Mouse (Mus musculus): ENCODE measurements at regions not wholly inside any gene's neighbourhood (a gene's known extent, or its start where the extent isn't known, plus 50 kb on each side); places are given as distances from the start of the nearest gene placed in this dataset.

DNA sequence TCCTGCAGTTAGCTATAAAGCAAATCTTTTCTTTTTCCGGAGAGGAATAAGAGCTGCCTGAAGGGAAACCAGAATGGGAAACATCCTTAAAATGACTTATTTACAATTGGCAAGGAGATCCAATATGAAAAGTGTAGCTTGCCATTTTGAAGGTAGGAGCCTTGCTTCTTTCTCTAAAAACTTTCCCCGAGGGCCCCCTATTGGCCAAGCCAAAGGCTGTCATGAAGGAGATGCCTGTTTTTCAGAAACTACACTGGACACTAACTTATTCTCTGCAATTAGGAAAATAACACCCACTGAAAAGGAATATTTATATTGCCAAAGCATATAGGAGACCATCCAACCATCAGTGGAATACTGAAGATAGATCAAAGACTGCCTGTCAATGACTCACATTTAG, 312.8 kb upstream of the Thrb start:
- H3K9me3 ChIP-seq (ENCODE audit: low read length): no peaks in the 10 kb centered on the region
- H3K36me3 ChIP-seq (ENCODE audit: insufficient read depth, low read length): no peaks in the 10 kb centered on the region
- H3K27me3 ChIP-seq (ENCODE audit: insufficient read depth, low read length): no peaks in the 10 kb centered on the region
- no peak overlapping the region for H3K4me2 ChIP-seq (ENCODE audit: low read depth, low read length)
- ATAC-seq (no peak), DNase-seq (ENCODE audit: low spot score) (no peak)
- no peak overlapping the region for H3K27ac ChIP-seq
- H3K9ac ChIP-seq (replicated peaks; ENCODE audit: low read length): no peak overlapping the region
- no peak for TF ChIP-seq CTCF (IDR thresholded peaks at IDR 0.05; ENCODE audit: low read depth)
- 82% methylated on average over 2 of the region's 2 CpGs for WGBS
- H3K4me3 ChIP-seq (ENCODE audit: low read length): no peak overlapping the region
- no peaks in the 10 kb centered on the region for H3K4me1 ChIP-seq (ENCODE audit: insufficient read depth, low read length)

DNA sequence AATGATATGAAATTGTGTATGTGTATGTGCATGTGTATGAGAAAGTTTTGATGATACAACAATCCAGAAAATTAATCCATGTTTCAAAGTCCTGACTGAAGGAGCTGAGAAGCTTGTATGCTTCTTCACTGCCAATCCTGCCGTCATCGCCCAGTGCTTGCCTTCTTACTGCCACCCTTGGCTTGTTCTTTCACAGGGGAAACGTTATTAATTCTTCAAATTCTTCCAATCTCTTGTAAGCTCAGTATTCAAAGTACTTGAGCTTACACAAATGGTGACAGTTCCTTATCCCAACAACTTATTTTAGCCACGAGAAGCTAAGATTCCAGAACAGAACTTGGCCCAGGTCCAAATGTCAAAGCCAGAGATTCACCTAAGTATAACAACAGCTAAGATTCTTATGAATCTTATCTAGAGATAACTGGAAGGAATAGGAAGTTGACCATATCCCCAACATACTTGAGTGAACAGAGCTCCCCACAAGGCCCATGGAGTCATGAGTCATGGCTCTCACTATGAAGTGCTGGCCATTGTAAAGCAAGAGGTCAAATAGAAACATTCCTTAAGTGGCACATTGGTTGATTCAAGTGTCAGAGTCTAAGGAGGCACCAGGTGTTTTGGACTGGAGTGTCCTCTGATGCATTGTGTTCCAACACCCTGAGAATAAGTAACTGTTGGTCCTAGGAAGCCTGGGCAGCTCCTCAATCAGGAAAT, 307.6 kb upstream of the Thrb start:
- TF ChIP-seq CTCF (IDR thresholded peaks at IDR 0.05; ENCODE audit: low read depth): no peak
- H3K4me2 ChIP-seq (ENCODE audit: low read depth, low read length): no peak overlapping the region
- 74% methylated on average over 4 of the region's 4 CpGs for WGBS
- no peaks in the 10 kb centered on the region for H3K4me1 ChIP-seq (ENCODE audit: insufficient read depth, low read length)
- H3K27ac ChIP-seq: no peak overlapping the region
- no peak overlapping the region for H3K9ac ChIP-seq (replicated peaks; ENCODE audit: low read length)
- DNase-seq (ENCODE audit: low spot score): no peak
- no peaks in the 10 kb centered on the region for H3K36me3 ChIP-seq (ENCODE audit: insufficient read depth, low read length)
- no peaks in the 10 kb centered on the region for H3K9me3 ChIP-seq (ENCODE audit: low read length)
- no peak overlapping the region for H3K4me3 ChIP-seq (ENCODE audit: low read length)
- no peak for ATAC-seq
- H3K27me3 ChIP-seq (ENCODE audit: insufficient read depth, low read length): no peaks in the 10 kb centered on the region

DNA sequence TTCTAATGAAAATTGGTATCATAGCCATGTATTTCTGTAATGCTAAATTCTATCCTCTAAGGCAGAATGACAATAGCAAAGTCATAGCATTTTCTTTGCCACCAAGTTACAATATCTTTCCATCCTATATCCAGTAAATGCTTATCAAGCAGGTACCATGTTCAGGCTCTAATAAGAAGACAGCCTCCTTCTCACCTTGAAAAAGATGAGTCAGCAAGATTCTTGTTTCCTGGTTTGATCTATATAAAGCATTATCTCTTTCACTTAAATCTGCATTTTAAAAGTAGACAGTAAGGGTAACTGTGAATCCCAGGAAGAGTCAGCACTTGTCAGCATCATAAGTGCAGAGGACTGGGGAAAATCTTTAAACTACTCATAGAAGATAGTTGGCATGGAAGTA, 298.2 kb upstream of the Thrb start:
- no peak overlapping the region for H3K4me3 ChIP-seq (ENCODE audit: low read length)
- ATAC-seq: no peak
- no peak for DNase-seq (ENCODE audit: low spot score)
- no peak overlapping the region for H3K27ac ChIP-seq
- H3K4me2 ChIP-seq (ENCODE audit: low read depth, low read length): no peak overlapping the region
- H3K9me3 ChIP-seq (ENCODE audit: low read length): no peaks in the 10 kb centered on the region
- no peaks in the 10 kb centered on the region for H3K4me1 ChIP-seq (ENCODE audit: insufficient read depth, low read length)
- no peak overlapping the region for H3K9ac ChIP-seq (replicated peaks; ENCODE audit: low read length)
- H3K27me3 ChIP-seq (ENCODE audit: insufficient read depth, low read length): no peaks in the 10 kb centered on the region
- no peaks in the 10 kb centered on the region for H3K36me3 ChIP-seq (ENCODE audit: insufficient read depth, low read length)
- TF ChIP-seq CTCF (IDR thresholded peaks at IDR 0.05; ENCODE audit: low read depth): no peak

DNA sequence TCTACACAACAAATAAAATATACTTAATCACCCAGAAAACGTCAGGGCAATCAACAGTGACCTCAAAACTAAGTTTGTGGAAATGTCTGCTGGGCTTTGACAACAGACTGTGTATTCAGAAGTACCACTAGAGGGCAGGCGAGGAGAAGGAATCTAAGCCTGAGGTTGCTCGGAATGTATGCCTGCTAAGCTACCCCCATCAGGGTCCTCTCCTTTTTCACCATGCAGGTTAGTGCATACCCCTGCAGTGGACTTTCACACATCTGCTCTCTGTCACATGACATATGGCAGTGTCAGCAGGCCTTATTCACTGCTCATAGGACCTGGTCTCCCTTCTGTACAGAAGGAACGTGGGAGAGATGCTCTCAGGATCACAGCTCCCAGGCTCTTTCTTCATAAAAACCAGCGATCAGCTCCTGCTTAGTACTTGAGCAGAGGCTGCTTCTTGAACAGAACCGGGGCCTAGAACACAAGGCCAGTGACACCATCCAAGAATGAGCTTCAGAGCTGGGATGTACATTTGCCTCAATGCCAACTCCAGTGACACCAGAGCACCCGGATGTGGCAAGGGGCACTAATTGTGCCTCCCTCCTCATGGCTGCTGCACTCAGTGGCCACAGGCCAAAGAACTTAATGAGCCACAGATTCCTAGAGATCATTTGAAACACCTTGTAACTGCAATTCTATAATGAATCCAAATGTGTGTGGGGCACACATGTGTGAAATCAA, 257.1 kb upstream of the Thrb start:
- no peaks in the 10 kb centered on the region for H3K9me3 ChIP-seq (ENCODE audit: low read length)
- DNase-seq (ENCODE audit: low spot score): peak; percentile 89
- no peak overlapping the region for H3K4me2 ChIP-seq (ENCODE audit: low read depth, low read length)
- H3K4me1 ChIP-seq (ENCODE audit: insufficient read depth, low read length): no peaks in the 10 kb centered on the region
- H3K27me3 ChIP-seq (ENCODE audit: insufficient read depth, low read length): no peaks in the 10 kb centered on the region
- peak; percentile 86 for ATAC-seq
- no peaks in the 10 kb centered on the region for H3K36me3 ChIP-seq (ENCODE audit: insufficient read depth, low read length)
- peak; percentile 91 for TF ChIP-seq CTCF (IDR thresholded peaks at IDR 0.05; ENCODE audit: low read depth)
- no peak overlapping the region for H3K4me3 ChIP-seq (ENCODE audit: low read length)
- H3K27ac ChIP-seq: no peak overlapping the region
- no peak overlapping the region for H3K9ac ChIP-seq (replicated peaks; ENCODE audit: low read length)
- WGBS: 36% methylated on average over 7 of the region's 7 CpGs

DNA sequence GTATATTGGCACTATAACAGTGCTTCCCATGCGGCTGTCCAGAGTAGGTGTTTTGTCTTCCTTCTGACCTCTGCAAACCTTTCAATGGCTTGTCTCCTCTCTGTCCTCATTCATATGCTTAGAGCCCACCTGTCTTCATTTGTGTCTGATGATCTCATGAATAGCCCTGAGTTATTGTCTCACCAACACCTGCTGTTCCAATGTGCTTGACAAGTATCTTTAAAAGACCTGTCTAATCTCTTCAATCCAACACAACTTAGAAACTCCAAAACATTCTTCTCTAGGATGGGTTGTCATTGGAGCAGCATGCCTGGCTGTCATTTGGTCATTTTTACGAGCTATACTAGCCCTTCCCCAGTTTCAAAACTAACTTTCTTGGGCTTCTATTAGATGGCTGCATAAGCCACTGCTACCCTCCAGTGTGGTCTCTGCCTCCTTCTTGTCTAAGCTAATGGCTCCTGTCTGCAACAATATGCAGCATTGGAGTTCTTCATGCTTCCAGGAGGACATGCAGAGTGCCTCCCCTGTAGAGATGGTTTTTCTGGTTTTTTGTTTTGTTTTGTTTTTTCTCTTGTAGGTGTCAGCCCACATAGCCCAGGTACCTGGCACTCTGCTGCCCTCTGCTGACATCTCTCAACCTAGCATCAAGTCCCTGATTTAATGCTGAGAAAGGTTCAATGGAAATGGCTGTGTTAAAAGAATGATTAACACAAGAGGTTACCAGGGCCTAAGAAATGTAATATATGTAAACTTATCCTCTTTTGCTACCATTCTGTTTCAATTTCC, 254.3 kb upstream of the Thrb start:
- peak; percentile 80 for TF ChIP-seq CTCF (IDR thresholded peaks at IDR 0.05; ENCODE audit: low read depth)
- H3K4me3 ChIP-seq (ENCODE audit: low read length): no peak overlapping the region
- no peaks in the 10 kb centered on the region for H3K4me1 ChIP-seq (ENCODE audit: insufficient read depth, low read length)
- peak; percentile 63; the same call in 1 of the 2 replicates for ATAC-seq
- peak; percentile 76 for DNase-seq (ENCODE audit: low spot score)
- WGBS: 67% methylated on average over 2 of the region's 2 CpGs
- H3K9me3 ChIP-seq (ENCODE audit: low read length): no peaks in the 10 kb centered on the region
- H3K27me3 ChIP-seq (ENCODE audit: insufficient read depth, low read length): no peaks in the 10 kb centered on the region
- H3K4me2 ChIP-seq (ENCODE audit: low read depth, low read length): no peak overlapping the region
- H3K36me3 ChIP-seq (ENCODE audit: insufficient read depth, low read length): no peaks in the 10 kb centered on the region
- H3K9ac ChIP-seq (replicated peaks; ENCODE audit: low read length): no peak overlapping the region
- H3K27ac ChIP-seq: no peak overlapping the region

DNA sequence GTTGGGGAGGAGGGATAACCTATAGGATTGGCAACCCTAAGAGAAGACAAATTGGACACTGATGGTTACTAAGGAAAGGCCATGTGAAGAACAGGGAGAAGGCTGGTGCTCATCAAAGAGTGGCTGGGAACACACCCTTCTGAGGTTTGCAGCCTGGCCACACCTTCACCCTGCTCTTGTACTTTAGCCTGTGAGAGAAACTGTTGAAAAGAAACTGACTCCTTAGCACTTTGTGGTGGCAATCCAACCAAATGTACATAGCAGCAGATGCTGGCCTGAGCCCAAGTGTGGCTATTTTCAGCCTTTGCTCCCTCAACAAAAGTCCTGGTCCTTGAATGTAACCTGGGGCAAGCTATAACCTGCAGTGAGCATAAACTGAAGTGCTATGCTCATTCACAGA, 253.2 kb upstream of the Thrb start:
- H3K27me3 ChIP-seq (ENCODE audit: insufficient read depth, low read length): no peaks in the 10 kb centered on the region
- DNase-seq (ENCODE audit: low spot score) (no peak), ATAC-seq (no peak)
- H3K4me2 ChIP-seq (ENCODE audit: low read depth, low read length): no peak overlapping the region
- TF ChIP-seq CTCF (IDR thresholded peaks at IDR 0.05; ENCODE audit: low read depth): no peak
- H3K4me1 ChIP-seq (ENCODE audit: insufficient read depth, low read length): no peaks in the 10 kb centered on the region
- H3K27ac ChIP-seq: no peak overlapping the region
- no peak overlapping the region for H3K4me3 ChIP-seq (ENCODE audit: low read length)
- no peaks in the 10 kb centered on the region for H3K36me3 ChIP-seq (ENCODE audit: insufficient read depth, low read length)
- no peaks in the 10 kb centered on the region for H3K9me3 ChIP-seq (ENCODE audit: low read length)
- H3K9ac ChIP-seq (replicated peaks; ENCODE audit: low read length): no peak overlapping the region

Measured in hindbrain, postnatal 0 days (tissue).